Mouse (Mus musculus) cerebral cortex, adult 2 months (tissue): ENCODE measurements around the gene Hist1h4h.

Experiments used
- WGBS: fragments of 180-500 bp; shearing (Covaris S2); methylation state at CpG from one replicate; pipeline ENCODE4 v1.1.7; 2018; 5-methylcytosine and 5-hydroxymethylcytosine counted together

Hist1h4h gene

GRCm38 (mm10) chr13:23575864-23576313, 45.0 kb downstream of the Hist1h4h start:
- WGBS: 3% methylated on average over 17 of the region's 40 CpGs

- 56% methylated on average over 7 of the region's 7 CpGs for WGBS
Measured at GRCm38 (mm10) chr13:23576351-23576881, 45.6 kb downstream of the Hist1h4h start.

- 66% methylated on average over 6 of the region's 6 CpGs for WGBS
Measured at GRCm38 (mm10) chr13:23576906-23577639, 46.2 kb downstream of the Hist1h4h start.

GRCm38 (mm10) chr13:23577835-23578234, 47.0 kb downstream of the Hist1h4h start:
- WGBS: 95% methylated on average over 1 of the region's 1 CpGs
